Mouse (Mus musculus) megakaryocyte progenitor cell, adult 5-6 weeks (primary cell): ENCODE results near the gene Auts2. TPM values are rescaled to one million over a fixed set of nuclear protein-coding genes. Genes with fewer than 3 reads are reported as not detected.

Experiments used
- ATAC-seq: replicated peaks from 2 replicates; pipeline ENCODE4 v1.8.0; 2016; ENCODE audit warnings: mild to moderate bottlenecking, moderate TSS enrichment, inconsistent platforms; ENCODE audit not compliant: poor library complexity
- total RNA-seq, 2 experiments: library from RNA; stranded (forward) in 1 of 2; stranded (reverse) in 1 of 2; fragments of 157-497, 149-512 nt in 1 of 2; fragments of 200-1000 nt in 1 of 2; gene quantifications; 2 replicates each; pipeline versions ENCODE4 v1.2.3 to v1.2.4; 2015 to 2017

Gene Auts2
- total RNA-seq, 2 experiments from 2014 or later: 3.9 to 15.0 TPM

DNA sequence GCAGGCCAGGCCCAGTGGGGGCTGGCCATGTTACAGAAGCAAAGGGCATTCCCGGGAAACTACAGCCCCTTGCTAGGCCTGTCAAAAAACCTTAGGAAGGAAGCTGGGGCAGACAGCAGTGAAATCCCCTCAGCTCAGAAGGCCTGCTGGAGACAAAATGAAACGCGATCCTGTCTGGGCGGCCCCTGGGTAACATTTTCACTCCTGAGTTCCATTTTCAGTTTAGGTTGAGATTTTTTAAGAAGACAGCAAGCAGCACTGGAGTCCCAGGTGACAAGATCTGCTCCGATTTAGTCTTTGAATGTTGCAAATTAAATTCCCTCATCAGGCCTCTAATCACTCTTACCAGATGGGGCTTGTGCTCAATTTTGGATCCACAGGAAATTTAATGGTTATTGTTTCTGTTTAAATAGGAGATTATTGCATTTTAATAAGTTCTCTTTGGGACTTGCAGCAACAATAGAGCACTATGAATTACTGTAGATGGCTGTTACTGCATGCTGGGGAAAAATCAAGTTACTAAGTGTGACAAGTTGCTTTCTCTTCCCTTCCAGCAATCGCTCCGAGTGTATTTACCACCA lies 594.5 kb downstream of the Auts2 start:
- ATAC-seq: no peak

DNA sequence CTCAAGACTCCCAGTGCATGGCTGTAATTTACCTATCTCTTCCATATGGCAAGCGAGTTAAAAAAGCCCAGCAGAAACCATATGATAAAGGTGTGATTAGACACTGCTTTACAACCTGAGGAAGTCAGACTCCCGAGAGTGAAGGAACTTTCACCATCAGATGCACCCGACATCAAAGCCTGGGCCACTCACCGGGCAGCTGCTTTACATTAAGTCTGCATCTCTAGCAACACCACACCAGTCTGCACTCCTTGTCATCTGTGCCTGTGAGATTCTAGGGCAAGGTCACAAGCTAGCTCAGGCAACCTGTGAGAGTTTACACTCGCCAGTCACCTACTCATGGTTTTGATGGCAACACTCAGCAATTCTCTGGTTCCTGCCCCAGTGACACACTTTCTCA lies 596.3 kb downstream of the Auts2 start:
- no peak for ATAC-seq

DNA sequence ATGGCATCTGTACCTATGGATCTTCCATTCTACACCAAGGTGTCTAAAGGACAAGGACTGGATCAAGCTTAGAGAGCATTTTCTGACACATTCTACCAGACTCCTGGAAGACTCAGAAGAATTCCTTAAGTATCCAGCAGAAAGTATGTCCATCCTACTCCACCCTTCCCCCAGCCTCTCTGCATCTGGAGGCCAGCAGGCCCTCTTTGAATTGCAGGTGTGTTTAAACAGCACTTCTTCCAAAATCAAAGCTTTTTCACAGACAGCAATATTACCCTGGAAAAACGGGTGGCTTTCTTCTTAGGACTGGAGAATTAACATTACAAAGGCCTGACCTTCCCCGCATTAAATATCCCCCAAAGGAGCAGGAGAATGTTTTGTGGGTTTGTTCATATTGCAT lies 598.4 kb downstream of the Auts2 start:
- ATAC-seq: no peak

DNA sequence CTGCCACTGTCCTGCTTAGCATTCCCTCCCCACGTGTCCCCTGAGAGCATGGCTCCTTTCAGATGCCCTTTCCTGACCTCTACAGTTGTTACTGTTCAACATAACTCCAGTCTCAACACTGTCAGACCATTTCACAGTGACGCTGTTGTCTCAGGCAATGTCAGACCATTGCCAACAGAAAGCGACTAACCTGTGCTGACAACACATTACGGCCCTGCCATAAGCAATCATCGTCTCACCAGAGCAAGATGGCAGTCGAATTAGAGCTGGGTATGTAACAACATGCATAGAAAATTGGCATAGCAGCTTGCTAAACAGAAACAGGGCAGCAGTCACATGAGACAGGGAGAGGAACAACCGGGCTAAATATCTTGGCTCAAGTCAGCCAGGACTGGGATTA lies 614.4 kb downstream of the Auts2 start:
- no peak for ATAC-seq

DNA sequence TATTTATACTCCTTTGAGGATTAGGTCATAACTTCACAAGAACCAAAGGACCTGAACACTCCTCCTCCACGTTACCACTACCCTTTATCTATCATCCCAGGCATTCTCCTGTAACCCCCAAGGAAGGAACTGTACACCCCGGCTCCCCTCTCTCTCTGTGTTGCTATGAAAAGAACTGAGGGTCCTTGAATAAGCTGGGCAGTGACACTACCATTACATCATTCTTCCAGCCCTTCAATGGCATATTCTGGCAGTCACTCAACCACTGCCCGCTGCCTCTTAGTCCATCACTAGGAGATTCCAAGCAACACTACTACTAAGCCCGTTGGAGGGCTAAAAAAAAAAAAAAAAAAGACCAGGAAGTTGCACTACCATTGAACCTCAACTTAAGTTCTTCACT lies 620.4 kb downstream of the Auts2 start:
- ATAC-seq: no peak

DNA sequence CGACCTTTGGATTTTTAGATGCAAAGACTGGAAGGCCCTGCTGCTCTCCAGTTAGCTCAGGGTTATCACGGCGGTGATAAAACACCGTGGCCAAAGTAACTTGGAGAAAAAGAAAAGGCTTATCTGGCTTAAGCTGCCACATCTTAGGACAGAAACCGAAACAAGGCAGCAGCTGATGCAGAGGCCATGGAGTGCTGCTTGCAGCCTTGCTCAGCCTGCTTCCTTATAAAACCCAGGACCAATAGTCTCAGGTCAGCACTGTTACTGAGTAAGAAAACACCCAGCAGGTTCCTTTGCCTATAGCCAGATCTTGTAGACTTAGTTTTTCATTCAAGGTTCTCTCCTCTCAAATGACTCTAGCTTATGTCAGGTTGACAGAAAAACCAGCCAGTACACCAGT lies 621.0 kb downstream of the Auts2 start:
- no peak for ATAC-seq

DNA sequence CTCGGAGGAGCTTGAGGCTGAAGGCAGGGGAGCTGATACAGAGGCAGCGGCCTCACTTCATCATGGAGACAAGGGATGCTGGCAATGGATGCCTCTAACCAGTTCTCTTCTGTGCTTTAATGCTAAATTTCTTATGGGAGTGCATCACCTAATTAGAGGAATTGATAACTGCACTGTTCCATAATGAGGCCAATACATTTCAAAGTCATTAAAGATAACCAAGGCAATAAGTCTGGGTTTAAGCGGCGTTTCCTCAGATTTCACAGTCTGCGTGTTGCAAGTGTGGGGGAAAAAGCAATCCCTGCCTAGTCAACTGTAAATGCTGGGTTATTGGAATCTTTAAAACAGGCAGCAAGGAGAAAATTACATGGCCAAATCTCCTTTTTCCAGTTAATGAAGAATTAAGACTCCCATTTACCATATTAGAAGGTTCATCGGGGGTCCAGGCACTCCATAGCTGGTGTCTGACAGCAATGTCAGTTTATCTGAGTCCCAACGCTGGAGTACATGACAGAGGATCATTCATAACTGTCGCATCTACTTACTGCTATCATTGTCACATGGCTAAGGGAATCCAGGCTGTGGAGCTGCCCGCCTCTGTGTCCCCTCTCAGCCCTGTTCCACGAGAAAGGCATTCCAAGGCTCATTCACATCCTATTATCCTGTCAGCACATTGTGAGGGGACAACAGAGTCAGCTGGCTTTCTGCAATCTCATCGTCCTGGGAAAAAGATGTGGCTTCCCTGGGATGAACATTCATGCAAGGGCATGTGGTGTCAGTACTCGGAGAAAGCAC lies 623.0 kb downstream of the Auts2 start:
- no peak for ATAC-seq

DNA sequence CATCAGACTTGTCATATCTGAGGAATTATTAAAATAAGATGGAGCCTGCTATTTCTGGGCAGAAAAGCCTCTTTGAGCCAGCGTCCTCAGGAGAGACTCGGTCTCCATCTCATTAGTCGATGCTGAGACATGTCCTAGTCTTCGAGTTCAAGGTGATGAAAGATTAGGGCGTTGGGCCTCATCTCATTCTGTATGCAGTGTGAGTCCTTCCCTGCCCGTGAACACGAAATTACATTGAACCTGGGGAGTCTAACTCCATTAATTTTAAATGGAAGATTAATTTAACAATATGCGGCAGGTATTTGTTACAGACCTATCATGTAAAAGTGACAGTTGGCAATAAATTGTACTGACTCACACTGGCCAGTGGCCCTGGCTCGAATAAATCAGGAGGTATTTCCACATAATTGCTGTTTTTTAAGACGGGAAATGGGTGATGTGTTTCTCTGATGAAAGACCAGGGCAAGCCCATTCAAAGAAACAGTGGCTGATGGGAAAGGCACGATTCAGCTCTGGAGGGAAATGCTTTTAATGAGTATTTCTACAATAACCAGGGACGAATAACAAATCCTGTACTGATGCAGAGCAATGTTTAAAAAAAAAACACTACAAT lies 626.2 kb downstream of the Auts2 start:
- ATAC-seq: no peak

DNA sequence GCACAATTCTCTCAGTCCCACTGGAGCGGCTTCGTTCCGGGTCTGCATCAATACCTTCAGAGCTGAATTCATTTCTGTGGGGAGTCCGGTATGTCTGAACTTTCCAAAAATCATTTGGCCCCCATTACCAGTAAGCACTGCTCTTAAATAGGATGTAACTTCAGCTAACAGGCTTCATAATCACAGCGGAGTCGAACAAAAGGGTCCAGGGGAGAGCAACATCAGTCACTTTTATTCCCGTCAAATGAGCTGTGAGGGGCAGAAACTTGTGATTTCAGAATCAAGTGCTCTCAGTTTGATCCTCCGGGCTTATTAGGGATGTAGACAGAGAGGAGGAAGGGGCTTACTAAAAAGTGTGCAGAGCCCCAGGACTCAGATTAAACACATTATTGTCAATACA lies 629.6 kb downstream of the Auts2 start:
- ATAC-seq: no peak

DNA sequence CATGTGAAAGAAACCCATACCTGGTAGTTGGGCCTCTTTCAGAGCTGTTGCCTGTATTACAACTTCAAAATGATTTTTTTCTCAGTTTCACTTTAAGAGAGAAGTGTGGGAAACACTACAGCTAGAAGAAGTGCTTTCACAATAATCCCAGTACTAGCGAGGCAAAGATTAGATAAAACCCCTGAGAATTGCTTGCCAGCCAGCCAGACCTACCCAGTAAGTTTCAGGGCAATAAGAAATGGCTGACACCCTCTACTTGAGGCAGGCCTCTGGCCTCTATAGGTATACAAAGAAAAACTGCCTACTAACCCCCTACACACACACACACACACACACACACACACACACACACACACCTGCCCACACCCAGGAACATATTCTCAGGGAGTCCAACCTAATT lies 630.2 kb downstream of the Auts2 start:
- no peak for ATAC-seq

DNA sequence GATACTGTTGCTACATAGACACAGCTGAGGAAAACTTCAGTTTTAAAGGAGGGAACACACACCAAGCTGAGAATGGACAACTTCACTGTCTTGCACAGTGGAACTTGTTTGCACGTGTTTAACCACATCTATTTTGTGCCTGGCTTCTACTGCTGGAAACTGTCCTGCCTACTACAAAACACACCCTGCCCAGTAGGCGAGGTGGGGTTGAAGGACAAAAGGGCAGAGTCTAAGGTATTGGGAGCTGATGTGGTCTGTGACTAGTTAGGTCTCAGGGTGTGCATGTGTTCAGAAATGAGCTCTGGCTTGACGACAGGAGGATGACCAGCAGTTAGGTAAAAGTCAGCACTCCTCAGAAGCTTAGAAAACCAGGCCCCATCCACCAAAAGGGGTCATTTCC lies 636.8 kb downstream of the Auts2 start:
- no peak for ATAC-seq

DNA sequence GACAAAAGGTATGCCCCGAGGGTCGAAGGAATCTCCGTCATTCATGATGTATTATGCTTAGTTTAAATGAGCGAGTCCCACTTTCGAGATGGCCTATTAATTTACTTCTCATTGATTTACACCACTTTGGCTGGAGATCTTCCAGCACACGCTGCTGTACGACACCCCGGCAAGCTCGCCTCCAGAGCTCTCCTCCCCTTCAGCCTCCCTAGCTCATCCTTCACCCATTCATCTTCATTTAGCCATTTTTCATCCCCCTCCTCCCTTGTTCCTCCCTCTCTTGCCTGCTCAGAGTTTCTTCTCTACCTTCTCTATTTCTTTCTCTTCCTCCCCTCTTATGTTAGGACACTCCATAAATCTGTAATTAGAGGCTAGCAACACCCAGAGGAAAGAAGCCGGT lies 638.7 kb downstream of the Auts2 start:
- no peak for ATAC-seq

DNA sequence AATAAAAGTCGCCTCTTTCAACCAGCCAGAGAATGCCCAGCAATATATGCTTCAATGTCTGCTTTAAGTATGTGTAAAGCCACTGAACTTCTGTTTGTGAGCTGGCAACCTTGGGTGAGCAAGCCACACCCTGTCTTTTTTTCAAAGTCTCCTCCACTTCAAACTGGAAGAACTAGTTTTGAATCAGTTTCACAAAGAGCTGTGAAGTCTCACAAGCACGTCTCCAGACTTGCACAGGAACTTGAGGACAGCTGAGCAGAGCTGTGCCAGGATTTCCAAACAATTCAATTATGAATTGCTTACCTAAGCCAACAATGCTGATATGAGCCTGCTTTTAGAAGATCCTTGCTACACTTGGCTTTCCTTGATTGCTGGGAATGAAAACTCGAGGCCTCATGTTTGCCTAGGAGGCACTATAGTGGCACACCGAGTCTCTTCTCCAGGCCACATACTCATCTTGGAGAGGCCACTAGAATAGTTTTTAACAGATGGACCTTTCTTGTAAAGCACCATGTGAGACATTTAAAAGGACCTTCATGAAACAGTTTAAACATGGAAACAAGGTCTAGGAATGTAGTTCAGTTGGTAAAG lies 645.0 kb downstream of the Auts2 start:
- no peak for ATAC-seq

DNA sequence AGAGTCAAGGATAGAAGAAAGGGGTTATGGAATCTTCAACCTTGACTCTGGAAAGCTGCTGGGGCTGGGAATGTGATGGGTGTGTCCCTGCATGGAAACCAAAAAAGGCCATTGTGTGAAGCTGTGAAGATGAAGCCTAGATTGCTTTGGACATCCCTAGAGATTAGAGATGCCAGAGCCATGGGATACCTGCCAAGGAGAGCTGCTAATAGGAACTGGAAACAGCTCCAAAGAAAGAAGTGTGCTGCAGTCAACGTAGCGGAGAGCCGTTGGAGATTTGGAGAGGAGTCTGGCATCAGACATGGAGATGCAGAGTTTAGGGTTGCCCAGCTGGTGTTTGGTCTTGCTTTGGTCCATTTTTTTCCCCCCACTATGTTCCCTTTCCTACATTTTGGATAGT lies 656.5 kb downstream of the Auts2 start:
- no peak for ATAC-seq

DNA sequence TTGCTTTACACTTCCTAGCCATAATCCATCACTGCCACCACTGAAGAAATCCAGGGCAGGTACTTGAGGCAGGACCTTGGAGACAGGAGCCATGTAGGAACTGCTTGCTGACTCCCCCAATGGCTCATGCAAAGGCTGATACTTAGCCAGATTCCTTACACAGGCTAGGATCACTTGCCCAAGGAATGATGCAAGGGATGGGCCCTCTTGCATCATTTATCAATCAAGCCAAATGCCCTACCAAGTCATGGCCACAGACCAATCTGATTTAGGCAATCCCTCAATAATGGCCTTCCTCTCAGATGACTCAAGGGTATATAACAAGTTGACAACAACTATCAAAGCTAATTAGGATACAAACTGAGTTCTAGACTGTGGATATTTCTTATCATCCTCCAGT lies 666.6 kb downstream of the Auts2 start:
- no peak for ATAC-seq

DNA sequence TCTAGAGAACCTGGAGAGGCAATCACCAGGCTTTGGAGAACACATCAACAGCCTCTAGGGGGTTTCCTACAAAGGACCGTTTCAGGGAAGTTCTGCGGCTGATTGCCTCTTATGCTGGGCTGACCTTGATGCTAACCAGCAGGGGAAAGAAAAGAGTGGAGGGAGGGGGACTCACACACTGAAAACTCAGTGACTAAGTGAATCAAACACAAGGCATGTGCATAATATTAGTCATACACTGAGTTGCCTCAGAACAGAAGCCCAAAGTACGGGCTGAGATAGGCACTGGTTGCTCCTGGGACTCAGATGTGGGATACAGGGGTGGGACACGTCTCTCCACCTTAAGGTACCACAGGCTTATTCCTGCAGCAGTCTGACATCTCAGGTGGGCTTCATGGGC lies 667.2 kb downstream of the Auts2 start:
- ATAC-seq: no peak

DNA sequence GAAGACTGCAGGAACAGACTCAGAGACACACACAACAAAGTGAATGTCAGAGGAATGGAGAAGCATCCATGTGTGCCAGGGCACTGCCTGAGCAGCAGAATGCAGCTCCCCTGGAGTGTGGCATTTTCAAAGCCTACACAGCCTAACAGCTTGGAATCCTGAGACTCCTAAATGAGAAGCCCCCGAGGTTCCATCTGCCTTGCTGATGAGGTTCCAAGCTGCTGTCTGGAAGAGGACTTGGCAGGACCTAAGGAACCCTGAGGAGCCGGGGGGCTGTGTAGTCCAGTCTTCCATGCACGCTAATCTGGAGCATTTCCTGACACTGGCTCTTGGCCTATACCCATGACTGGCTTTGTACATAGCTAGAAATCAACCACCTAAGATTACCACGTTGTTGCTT lies 670.0 kb downstream of the Auts2 start:
- no peak for ATAC-seq

DNA sequence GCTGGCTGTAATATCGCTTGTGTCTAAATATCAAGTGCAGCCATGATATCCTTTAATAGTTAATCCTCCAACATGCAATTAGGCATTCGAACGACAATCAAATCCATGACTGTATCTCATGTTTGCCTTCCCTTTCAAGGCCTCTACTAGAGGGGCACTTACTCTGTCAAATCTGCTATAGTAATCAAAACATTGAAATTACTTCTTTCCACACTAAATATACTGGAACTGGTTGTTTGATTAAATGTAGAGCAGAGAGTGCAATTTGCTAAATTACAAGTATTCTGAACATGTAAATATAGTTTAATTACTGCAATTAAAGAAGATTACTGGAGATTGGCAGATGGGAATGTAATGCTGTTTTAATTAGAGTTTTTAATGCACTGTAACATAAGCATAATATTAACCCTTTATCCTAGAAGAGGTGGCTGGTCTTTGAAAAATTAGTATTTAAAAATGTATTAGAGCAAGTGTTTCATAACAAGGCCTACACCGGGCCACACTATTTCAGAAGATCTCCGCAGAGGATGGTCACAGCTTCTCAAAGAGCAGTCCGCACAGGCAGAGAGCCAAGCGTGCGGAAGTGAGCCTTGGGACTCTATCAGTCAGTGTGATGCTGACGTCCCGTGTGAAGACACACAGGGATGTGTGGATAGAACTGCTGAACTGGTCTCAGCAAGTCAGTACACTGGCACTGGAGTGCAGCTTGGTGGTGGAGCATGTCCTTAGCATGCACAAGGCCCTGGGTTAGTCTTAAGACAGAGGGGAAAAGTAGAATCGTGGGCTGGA lies 673.2 kb downstream of the Auts2 start:
- ATAC-seq: no peak

DNA sequence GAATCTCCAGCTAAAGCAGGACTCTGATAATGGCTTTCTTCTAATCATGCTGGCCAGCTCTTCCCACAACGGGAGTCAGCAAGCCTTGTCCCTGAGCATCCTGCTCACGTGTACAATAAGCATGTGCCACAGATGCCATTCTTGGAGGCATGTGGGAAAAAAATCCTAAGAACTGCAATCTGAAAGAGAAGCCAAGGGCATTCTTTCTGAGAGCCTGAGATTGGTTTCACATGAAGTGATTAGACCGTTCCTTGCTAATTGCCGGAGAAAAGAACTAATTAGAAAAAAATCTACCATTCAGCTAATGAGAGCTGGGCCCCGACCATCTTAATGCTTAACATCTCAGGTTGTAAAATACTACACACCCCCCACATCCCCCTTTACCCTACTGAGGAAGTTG lies 677.9 kb downstream of the Auts2 start:
- ATAC-seq: no peak

DNA sequence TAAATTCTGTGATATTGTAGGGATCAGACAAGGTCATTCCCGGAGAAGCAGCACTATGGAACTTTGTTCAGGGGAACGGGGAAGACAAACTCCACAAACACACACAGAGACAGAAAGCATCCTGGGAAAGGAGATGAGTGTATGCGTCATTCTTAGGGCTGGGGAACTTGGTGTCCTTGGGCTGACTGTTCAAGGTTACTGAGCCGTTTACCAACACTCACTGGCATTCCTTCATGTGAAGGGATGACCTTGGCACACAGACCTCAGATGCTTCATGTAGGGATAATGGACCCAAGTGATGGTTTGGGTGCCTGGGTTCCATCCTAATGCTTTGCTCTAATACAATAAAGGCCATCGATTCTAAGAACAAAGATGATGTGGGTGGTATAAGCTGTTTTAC lies 685.2 kb downstream of the Auts2 start:
- no peak for ATAC-seq

DNA sequence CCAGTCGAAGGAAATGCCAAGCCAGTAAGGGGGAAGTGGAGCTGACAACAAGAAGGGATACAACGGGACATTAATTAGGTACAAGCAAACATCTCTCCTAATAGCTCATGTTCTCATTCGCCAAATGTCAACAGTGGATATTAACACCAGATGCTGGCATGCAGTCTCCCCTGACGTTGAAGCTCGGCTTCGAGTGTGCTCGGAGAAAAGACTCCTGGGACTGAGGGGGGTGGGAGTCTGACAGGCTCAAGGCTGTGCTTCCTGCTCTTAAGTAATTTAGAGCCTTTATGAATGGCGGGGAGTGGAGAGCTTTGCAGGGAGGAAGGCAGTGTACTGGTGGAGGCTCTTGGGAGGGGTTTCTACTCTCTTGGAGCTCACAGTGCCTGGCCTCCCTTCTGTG lies 687.8 kb downstream of the Auts2 start:
- ATAC-seq: no peak
